Comparison of ENCODE assay signal across 8 mouse cellular contexts in the genomic region with DNA sequence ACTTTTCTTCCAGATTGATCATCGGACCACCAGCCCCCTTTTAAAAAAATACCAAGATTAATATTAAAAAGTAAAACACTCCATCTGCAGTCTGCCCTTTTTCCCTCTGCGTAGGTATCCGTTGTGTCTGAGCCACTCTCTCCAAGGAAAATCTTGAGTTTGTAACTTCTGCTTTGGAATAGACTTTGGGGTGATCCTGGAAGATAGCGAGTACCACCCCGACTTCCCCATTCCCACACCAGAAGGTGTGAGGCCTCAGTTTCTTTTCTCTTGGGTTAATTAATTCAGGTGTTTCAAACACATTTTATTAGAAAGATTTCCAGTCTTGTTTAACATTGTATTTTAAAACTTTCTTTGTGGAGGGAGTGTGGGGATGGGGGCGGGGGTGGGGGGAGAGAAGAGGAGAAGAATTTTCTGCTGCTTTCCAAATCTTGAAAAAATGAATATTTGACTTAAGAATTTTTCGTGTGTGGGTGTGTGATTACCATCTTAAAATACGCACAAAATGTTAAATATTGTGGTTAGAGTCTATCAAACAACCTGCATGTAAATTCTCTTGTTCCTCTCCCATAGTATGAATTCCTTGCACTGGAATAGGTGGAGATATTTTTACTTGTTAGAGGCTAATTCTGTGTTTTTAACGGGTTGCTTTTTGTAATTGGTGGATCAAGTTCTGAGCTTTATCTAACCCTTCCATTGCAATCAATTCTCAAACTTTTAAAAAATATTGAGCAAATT. TPM values are rescaled to one million over a fixed set of nuclear protein-coding genes. Genes with fewer than 3 reads are reported as not detected.
DNase-seq lines count a peak whose midpoint lies in the region; ATAC-seq and TF ChIP-seq lines count a peak whose summit lies in the region.

No protein-coding gene starts in this region.

- ATAC-seq in kidney, embryonic 14.5 days (ENCODE audit: low FRiP score, low TSS enrichment): no peak
- no peak for ATAC-seq in hindbrain, embryonic 12.5 days (ENCODE audit: low FRiP score)
- ATAC-seq in midbrain, embryonic 12.5 days (ENCODE audit: low FRiP score, low read depth): no peak

- H3K4me3 ChIP-seq in kidney, embryonic 14.5 days (ENCODE audit: low read length): peak overlapping the region; percentile 87
- H3K4me3 ChIP-seq in bone marrow macrophage, adult 2 months (ENCODE audit: insufficient read depth, low read length): peak overlapping the region; percentile 70
- H3K4me3 ChIP-seq in hindbrain, embryonic 12.5 days: peak overlapping the region; percentile 75
- H3K4me3 ChIP-seq in midbrain, embryonic 12.5 days: peak overlapping the region; percentile 98

- peak overlapping the region; percentile 60 for H3K4me2 ChIP-seq in kidney, embryonic 14.5 days (replicated peaks; ENCODE audit: low read depth, low read length)
- H3K4me2 ChIP-seq in hindbrain, embryonic 12.5 days (replicated peaks): peak overlapping the region; percentile 57
- peak overlapping the region; percentile 65 for H3K4me2 ChIP-seq in midbrain, embryonic 12.5 days (replicated peaks)

- H3K36me3 ChIP-seq in kidney, embryonic 14.5 days (ENCODE audit: control insufficient read depth, insufficient read depth, low read length): peaks cover 39% of the 10 kb centered on the region
- peaks cover 28% of the 10 kb centered on the region for H3K36me3 ChIP-seq in hindbrain, embryonic 12.5 days
- peaks cover 32% of the 10 kb centered on the region for H3K36me3 ChIP-seq in midbrain, embryonic 12.5 days

- no peak for DNase-seq in kidney, postnatal 25 days
- no peak for DNase-seq in cerebellum, postnatal 25 days
- no peak for DNase-seq in urinary bladder, adult 18-20 months (ENCODE audit: low spot score in 2 of 2)
- DNase-seq in urinary bladder, adult 2 months (ENCODE audit: low spot score): no peak

- peak overlapping the region; percentile 99 for H3K27ac ChIP-seq in kidney, embryonic 14.5 days (ENCODE audit: low read depth, low read length)
- H3K27ac ChIP-seq in bone marrow macrophage, adult 2 months (ENCODE audit: insufficient read depth, low read depth, low read length): peak overlapping the region; percentile 69
- peak overlapping the region; percentile 96 for H3K27ac ChIP-seq in hindbrain, embryonic 12.5 days
- H3K27ac ChIP-seq in midbrain, embryonic 12.5 days (replicated peaks): peak overlapping the region; percentile 95

- no peaks in the 10 kb centered on the region for H3K9me3 ChIP-seq in kidney, embryonic 14.5 days (ENCODE audit: control insufficient read depth, low read length)
- no peaks in the 10 kb centered on the region for H3K9me3 ChIP-seq in hindbrain, embryonic 12.5 days (replicated peaks)
- H3K9me3 ChIP-seq in midbrain, embryonic 12.5 days: no peaks in the 10 kb centered on the region

- TF ChIP-seq CTCF in bone marrow macrophage, adult 2 months (IDR thresholded peaks at IDR 0.05; ENCODE audit: low read depth, low read length): no peak

- no peak for TF ChIP-seq POLR2A in bone marrow macrophage, adult 2 months (IDR thresholded peaks at IDR 0.05; ENCODE audit: borderline replicate concordance, low read depth, low read length)

- H3K27me3 ChIP-seq in kidney, embryonic 14.5 days (ENCODE audit: control insufficient read depth, insufficient read depth, low read length): no peaks in the 10 kb centered on the region
- no peaks in the 10 kb centered on the region for H3K27me3 ChIP-seq in hindbrain, embryonic 12.5 days
- no peaks in the 10 kb centered on the region for H3K27me3 ChIP-seq in midbrain, embryonic 12.5 days

- H3K9ac ChIP-seq in kidney, embryonic 14.5 days (ENCODE audit: low read depth, low read length): peak overlapping the region; percentile 94
- H3K9ac ChIP-seq in hindbrain, embryonic 12.5 days: peak overlapping the region; percentile 94
- peak overlapping the region; percentile 92 for H3K9ac ChIP-seq in midbrain, embryonic 12.5 days (replicated peaks)

- peaks cover 11% of the 10 kb centered on the region; the same call in 1 of the 2 replicates for H3K4me1 ChIP-seq in kidney, embryonic 14.5 days (ENCODE audit: control insufficient read depth, insufficient read depth, low read length)
- H3K4me1 ChIP-seq in bone marrow macrophage, adult 2 months (ENCODE audit: control insufficient read depth, insufficient read depth, low read length): peaks cover 2% of the 10 kb centered on the region
- peaks cover 28% of the 10 kb centered on the region for H3K4me1 ChIP-seq in hindbrain, embryonic 12.5 days
- H3K4me1 ChIP-seq in midbrain, embryonic 12.5 days: peaks cover 28% of the 10 kb centered on the region

- WGBS in kidney, embryonic 14.5 days: 6% methylated on average over 9 of the region's 9 CpGs
- 10% methylated on average over 9 of the region's 9 CpGs for WGBS in hindbrain, embryonic 12.5 days
- 4% methylated on average over 9 of the region's 9 CpGs for WGBS in midbrain, embryonic 12.5 days

RNA-seq across cellular contexts. Expression of gene Ska2, which starts 1.3 kb away (rescaled TPM):
- polyA plus RNA-seq in kidney, embryonic 14.5 days (2014; fragmentation: Nextera tagmentation; extraction: Ambion mirVana): 64.1 and 70.5 TPM in 2 replicates
- 26.7 and 30.5 TPM in 2 replicates for polyA plus RNA-seq in bone marrow macrophage, adult 2 months (2012; ENCODE audit: insufficient read depth, insufficient read length, missing spikeins)
- polyA plus RNA-seq in hindbrain, embryonic 12.5 days (2016; fragmentation: Nextera tagmentation; extraction: Ambion mirVana): 80.6 and 81.7 TPM in 2 replicates
- polyA plus RNA-seq in midbrain, embryonic 12.5 days (2016; fragmentation: Nextera tagmentation; extraction: Ambion mirVana): 93.4 and 99.6 TPM in 2 replicates
- polyA plus RNA-seq in urinary bladder, adult 2 months (2012; rRNA removed): 12.1 and 14.9 TPM in 2 replicates

RNA-seq across cellular contexts. Expression of gene Prr11, which starts 1.8 kb away (rescaled TPM):
- 9.2 and 20.5 TPM in 2 replicates for polyA plus RNA-seq in kidney, embryonic 14.5 days (2014; fragmentation: Nextera tagmentation; extraction: Ambion mirVana)
- 16.4 and 20.0 TPM in 2 replicates for polyA plus RNA-seq in bone marrow macrophage, adult 2 months (2012; ENCODE audit: insufficient read depth, insufficient read length, missing spikeins)
- 8.6 and 8.8 TPM in 2 replicates for polyA plus RNA-seq in hindbrain, embryonic 12.5 days (2016; fragmentation: Nextera tagmentation; extraction: Ambion mirVana)
- polyA plus RNA-seq in midbrain, embryonic 12.5 days (2016; fragmentation: Nextera tagmentation; extraction: Ambion mirVana): 9.4 and 9.8 TPM in 2 replicates
- polyA plus RNA-seq in urinary bladder, adult 2 months (2012; rRNA removed): 0.87 and 0.94 TPM in 2 replicates

RNA-seq across cellular contexts. Expression of gene Trim37, which starts 16.5 kb away (rescaled TPM):
- polyA plus RNA-seq in kidney, embryonic 14.5 days (2014; fragmentation: Nextera tagmentation; extraction: Ambion mirVana): 20.6 and 41.4 TPM in 2 replicates
- 10.5 TPM in 2 replicates for polyA plus RNA-seq in bone marrow macrophage, adult 2 months (2012; ENCODE audit: insufficient read depth, insufficient read length, missing spikeins)
- 81.8 and 89.9 TPM in 2 replicates for polyA plus RNA-seq in hindbrain, embryonic 12.5 days (2016; fragmentation: Nextera tagmentation; extraction: Ambion mirVana)
- polyA plus RNA-seq in midbrain, embryonic 12.5 days (2016; fragmentation: Nextera tagmentation; extraction: Ambion mirVana): 95.3 and 106 TPM in 2 replicates
- polyA plus RNA-seq in urinary bladder, adult 2 months (2012; rRNA removed): 7.1 and 9.6 TPM in 2 replicates

RNA-seq across cellular contexts. Expression of gene Smg8, which starts 23.8 kb away (rescaled TPM):
- polyA plus RNA-seq in kidney, embryonic 14.5 days (2014; fragmentation: Nextera tagmentation; extraction: Ambion mirVana): 17.3 and 24.7 TPM in 2 replicates
- polyA plus RNA-seq in bone marrow macrophage, adult 2 months (2012; ENCODE audit: insufficient read depth, insufficient read length, missing spikeins): 11.2 and 12.9 TPM in 2 replicates
- 24.2 and 26.0 TPM in 2 replicates for polyA plus RNA-seq in hindbrain, embryonic 12.5 days (2016; fragmentation: Nextera tagmentation; extraction: Ambion mirVana)
- polyA plus RNA-seq in midbrain, embryonic 12.5 days (2016; fragmentation: Nextera tagmentation; extraction: Ambion mirVana): 26.4 and 29.3 TPM in 2 replicates
- polyA plus RNA-seq in urinary bladder, adult 2 months (2012; rRNA removed): 11.4 and 13.8 TPM in 2 replicates

RNA-seq across cellular contexts. Expression of gene Gdpd1, which starts 36.5 kb away (rescaled TPM):
- 23.1 and 27.8 TPM in 2 replicates for polyA plus RNA-seq in kidney, embryonic 14.5 days (2014; fragmentation: Nextera tagmentation; extraction: Ambion mirVana)
- polyA plus RNA-seq in bone marrow macrophage, adult 2 months (2012; ENCODE audit: insufficient read depth, insufficient read length, missing spikeins): 41.1 and 43.1 TPM in 2 replicates
- polyA plus RNA-seq in hindbrain, embryonic 12.5 days (2016; fragmentation: Nextera tagmentation; extraction: Ambion mirVana): 126 and 136 TPM in 2 replicates
- 120 and 122 TPM in 2 replicates for polyA plus RNA-seq in midbrain, embryonic 12.5 days (2016; fragmentation: Nextera tagmentation; extraction: Ambion mirVana)
- 16.5 and 17.5 TPM in 2 replicates for polyA plus RNA-seq in urinary bladder, adult 2 months (2012; rRNA removed)
